Mouse (Mus musculus): ENCODE data around the gene Gcnt3.

The Gcnt3 gene

DNA sequence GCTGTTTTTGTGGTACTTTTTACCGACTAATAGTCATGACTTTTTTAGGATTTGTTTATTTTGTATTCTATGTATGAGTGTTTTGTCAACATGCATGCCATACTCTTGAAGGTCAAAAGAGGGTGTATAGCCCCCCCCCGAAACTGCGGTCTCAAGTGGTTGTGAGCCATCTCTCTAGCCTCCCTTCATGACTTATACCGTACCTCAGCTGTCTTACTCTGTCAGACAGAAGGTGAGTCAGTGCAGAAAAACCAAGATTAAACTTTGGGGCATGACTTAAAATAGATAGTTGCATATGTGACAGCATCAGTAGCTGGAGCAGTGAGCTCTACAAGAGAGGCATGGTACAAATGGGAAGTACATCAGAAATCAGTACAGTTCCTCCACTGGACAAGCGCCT, 43.3 kb downstream of the Gcnt3 start:
- no peak for DNase-seq

DNA sequence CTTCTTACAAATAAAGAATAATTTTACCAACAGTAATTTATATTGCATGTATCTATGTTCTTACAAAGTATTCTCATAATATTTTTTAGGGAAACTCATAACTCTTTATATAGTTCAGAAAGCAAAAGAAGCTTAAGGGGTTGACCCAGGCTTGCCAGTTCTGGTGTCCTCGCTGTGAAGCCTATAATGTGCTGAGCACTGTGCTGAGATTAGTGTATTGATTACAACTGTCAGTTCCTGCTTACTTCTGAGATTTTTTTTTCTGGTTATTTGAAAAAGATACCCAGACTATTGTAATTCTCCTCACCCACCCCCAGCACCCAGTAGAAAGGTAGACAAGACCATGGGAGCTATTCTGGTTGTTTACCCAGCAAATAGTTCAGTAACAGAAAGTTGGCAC, 44.4 kb downstream of the Gcnt3 start:
- no peak for DNase-seq

DNA sequence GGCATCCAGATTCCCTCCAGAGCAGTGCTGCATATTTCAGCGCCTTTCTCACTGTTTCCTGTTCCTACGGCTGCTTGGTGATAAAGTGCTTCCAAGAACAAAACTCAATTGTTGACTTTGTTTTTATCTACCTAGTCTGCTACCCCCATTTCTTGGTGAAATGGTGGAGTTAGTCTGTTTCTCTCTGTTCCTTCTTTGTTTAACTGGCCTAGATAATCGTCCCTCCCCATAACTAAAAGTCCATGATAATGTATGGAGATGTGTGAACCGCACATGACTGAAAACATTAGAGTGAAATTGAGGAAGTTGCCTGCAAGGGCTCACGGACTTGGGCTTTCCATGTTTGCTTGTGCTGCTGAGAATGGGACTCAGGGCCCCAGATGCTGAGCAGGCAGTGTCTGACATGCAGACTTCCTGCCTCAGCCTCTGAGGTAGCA, 45.0 kb downstream of the Gcnt3 start:
- DNase-seq = peak in 1 of 2 experiments; percentile 33

DNA sequence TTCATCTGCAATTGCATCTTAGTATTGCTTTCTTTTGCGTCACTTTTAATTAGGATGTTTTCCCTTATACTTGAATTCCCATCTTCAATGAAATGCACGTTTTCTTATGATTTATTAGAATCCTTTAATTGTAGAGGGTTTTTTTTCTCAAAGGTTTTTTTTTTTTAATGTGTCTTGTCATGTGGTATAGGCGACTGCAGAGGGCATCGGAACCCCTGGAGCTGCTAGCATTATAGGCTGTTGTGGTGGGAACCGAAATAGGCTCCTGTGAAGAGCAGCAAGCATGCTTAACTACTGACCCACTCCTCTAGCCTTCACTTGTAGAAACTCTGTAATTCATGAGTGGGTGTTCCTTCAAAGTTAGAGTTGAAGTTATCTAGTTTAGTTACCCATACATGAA, 47.5 kb downstream of the Gcnt3 start:
- DNase-seq = peak; percentile 28

DNA sequence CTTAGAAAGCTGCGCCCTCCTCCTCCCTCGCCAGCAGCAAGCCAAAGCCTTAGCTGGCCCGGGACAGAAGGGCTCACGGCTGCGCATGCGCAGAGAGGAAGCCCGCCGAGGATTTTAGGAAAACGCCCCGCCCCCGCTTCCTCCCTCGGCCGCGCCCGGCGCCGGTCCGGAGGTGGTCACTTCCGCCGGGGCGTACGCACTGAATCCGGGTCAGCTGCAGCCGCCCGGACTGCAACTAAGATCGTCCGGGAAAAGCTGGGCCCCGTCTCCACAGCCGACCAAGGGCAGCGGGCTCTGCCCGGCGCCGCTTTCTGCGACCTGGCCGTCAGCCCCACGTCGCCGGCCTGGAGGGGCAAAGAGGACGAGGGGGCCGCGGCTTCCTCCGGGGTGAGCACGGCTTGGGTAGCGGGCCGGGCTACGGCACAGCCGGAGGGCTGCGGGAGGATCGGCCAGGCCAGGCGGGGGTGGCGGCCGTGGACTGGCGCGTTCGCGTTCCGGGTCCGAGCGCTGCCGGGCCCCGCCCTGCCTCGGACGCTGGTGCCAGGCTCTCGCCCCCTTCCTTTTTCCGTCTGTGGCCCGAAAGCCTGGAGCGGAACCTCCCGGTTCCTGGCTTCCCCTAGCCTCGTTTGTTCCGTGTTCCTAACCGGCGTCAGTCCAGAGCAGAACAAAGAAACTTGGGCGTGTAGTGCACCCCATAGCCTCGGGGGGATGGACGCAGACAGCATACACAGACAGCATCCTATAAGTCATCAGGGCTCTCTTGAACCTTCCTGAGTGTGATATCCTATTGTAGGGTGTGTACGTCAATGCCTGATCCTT, 48.4 kb downstream of the Gcnt3 start, which contains the start of gene Bnip2:
Gene Bnip2 (plus strand): TSS at position 164 of the 819 bp plus-strand sequence.
- DNase-seq = peak; percentile 81 to 82

DNA sequence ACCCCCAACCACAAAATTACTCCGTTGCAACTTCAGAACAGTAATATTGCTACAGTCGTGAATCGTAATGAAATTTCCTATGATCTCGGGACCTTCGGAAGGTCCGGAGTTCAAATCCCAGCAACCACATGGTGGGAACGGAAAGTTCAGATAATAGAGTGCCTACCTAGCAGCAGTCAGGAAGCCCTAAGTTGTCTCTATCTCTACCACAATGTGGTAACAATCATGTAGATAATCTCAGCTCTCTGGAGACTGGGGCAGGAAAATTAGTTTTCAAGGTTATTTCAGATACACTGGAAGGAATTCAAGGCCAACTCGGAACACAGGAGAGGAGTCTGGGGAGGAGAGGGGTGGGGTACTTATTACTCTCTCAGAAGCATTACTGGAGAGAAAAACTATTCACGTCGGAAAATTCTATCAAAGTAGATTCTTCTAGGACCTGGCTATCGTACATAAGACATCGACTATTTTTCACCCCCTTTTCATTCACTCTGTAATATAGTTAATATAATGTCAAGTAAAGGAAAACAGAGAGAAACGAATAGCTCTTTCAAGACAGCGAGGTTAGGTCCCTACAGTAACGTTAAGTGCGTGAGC, 49.1 kb downstream of the Gcnt3 start:
- no peak for DNase-seq

DNA sequence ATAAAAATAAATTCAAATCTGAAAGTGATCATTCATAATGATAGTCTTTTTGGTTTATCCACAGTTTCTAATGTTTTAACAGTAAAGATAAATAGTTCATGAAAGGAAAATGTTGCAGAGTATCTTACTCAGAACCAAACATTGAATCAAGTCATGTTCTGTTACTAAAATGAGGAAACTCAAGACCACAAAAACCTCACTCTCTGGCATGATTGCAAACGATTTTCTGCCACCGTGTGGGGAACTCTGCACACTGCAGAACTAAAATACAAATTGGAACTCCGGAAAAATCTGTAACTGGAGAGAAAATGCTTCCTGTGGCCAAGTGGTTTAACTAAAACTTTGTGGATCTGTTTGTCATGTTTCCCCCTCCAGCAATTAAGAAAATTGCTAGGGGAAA, 50.3 kb downstream of the Gcnt3 start:
- peak; percentile 74 to 80 for DNase-seq

DNA sequence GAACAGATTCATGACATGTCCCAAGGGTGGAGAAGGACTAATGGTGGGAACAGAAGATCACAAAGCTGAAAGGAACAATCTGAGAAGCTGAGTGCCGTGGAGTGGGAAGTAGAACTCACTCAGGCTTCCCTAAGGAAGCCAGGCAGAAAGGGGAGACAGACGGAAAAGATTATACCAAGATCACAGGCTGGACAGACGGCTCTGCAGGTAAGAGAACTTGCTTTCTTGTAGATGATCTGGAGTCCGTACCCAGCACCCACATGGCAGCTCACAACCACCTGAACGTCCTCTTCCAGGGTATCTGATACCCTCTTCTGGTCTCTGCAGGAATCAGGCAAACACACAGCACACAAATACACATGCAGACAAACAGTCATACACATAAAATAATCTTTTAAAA, 51.3 kb downstream of the Gcnt3 start:
- no peak for DNase-seq

DNA sequence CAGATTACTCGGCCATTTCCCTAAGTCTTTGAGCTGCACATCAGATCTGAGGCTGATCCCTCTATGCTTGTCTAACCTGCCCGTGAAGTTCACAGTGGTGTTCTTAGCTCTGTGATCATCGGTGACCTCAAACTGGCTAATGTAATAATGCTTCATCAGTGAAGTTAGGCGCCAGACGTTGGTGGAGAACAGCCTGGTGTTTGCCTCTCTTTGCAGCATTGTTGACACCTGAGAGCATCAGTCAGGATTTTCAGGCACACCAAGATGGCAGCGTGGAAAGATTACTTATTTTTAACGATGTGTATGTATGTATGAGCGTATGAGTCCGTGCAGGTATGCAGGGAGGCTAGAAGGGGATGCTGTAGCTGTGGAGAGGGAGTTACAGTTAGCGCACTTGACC, 51.8 kb downstream of the Gcnt3 start:
- no peak for DNase-seq

DNA sequence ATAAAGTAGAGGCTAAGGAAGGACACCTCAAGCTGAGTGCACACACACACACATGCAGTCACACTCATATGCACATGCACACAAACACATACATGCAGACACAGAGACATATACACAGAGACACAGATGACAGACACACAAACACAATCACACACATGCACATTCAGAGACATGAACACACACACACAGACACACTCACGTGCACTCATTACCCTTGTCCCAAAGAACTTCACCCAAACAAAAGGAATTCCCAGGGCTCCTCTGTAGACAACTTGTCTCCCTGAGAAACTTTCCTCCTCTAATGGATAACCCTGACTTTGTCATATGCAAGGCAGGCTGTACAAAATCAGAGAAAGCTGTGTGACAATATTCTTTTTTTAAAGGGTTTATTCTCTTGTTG, 52.4 kb downstream of the Gcnt3 start:
- DNase-seq = no peak
